Mouse (Mus musculus) lung, adult 2 months (tissue): Measurements from ENCODE around the gene Pdcd7.

Experiments
- CTCF ChIP-seq: fragments of 200-500 bp; IDR thresholded peaks from 2 replicates; pipeline ENCODE4 v1.5.1; 2011; ENCODE audit warnings: mild to moderate bottlenecking, low read length, control low read depth; ENCODE audit not compliant: insufficient read depth
- POLR2A ChIP-seq: fragments of 200-500 bp; IDR thresholded peaks from 2 replicates; pipeline ENCODE4 v1.6.1; 2011; ENCODE audit warnings: low read depth, mild to moderate bottlenecking, control low read depth, low read length, borderline replicate concordance; ENCODE audit errors: extremely low read depth

DNA sequence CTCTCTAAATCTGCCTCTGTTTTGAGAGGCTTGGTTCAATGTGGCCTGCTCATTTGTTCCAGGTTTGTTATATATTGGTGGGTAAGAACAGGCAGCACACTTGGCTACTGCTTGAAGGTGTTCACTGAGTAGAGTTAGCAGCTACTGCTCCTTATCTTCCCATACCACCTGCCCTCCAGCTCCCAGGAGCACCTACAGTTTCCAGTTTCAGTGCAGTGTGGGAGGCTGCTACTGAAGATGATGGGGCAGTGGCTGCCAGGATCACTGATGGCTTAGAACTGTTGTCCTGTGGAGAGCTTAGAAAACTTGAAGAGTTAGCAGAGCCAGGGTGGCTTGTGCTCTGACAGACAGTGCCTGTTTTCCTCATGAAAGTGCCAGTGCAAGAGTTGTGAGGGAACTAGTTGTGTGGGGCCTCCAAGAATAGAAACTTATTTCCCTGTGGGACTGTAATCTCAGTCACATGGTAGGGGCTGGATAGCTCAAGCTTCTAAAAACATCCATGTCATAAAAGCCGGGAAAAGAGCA is 13.1 kb downstream of the Pdcd7 start:
- TF ChIP-seq POLR2A (no peak), CTCF (no peak)
